Mouse (Mus musculus): ENCODE measurements at regions not wholly inside any gene's neighbourhood (a gene's known extent, or its start where the extent isn't known, plus 50 kb on each side); places are given as distances from the start of the nearest gene placed in this dataset.

GRCm38 (mm10) chr11:48601096-48601495 is 199.0 kb upstream of the Rack1 start:
- TF ChIP-seq CTCF (IDR thresholded peaks at IDR 0.05; ENCODE audit: extremely low read depth, insufficient read depth, low read length), result no peak
- no peak for TF ChIP-seq POLR2A (IDR thresholded peaks at IDR 0.05; ENCODE audit: extremely low read depth, insufficient read depth, low read length)

All from cortical plate, adult 2 months (tissue).